Mouse (Mus musculus) heart, embryonic 13.5 days (tissue): ENCODE measurements at regions not wholly inside any gene's neighbourhood (a gene's known extent, or its start where the extent isn't known, plus 50 kb on each side); places are given as distances from the start of the nearest gene placed in this dataset.

Source experiments
- ATAC-seq: fragments of 200-750 bp; cut with Nextera tagmentation; 2 replicates; pipeline ENCODE4 v1.8.0; 2017; ENCODE audit warnings: moderate TSS enrichment; ENCODE audit not compliant: insufficient number of reproducible peaks, low FRiP score, low TSS enrichment; ENCODE audit errors: extremely low read depth
- H3K27ac ChIP-seq: fragments of 300-500 bp; sonication (generic); replicated peaks from 2 replicates; pipeline ENCODE4 v1.5.1; 2015; ENCODE audit warnings: moderate library complexity, mild to moderate bottlenecking, inconsistent platforms
- H3K27me3 ChIP-seq: fragments of 300-500 bp; sonication (generic); replicated peaks from 2 replicates; pipeline ENCODE4 v1.6.1; 2015; ENCODE audit warnings: mild to moderate bottlenecking, inconsistent platforms
- H3K36me3 ChIP-seq: fragments of 300-500 bp; sonication (generic); 2 replicates; pipeline ENCODE4 v1.6.1; 2015; ENCODE audit warnings: mild to moderate bottlenecking, inconsistent platforms
- H3K4me1 ChIP-seq: fragments of 300-500 bp; sonication (generic); 2 replicates; pipeline ENCODE4 v1.6.1; 2015; ENCODE audit warnings: inconsistent platforms
- H3K4me2 ChIP-seq: fragments of 300-500 bp; sonication (generic); 2 replicates; pipeline ENCODE4 v1.6.1; 2015; ENCODE audit warnings: inconsistent platforms, mild to moderate bottlenecking, moderate library complexity
- H3K4me3 ChIP-seq: fragments of 300-500 bp; sonication (generic); 2 replicates; pipeline ENCODE4 v1.5.1; 2015; ENCODE audit warnings: moderate library complexity, mild to moderate bottlenecking, inconsistent platforms
- H3K9ac ChIP-seq: fragments of 300-500 bp; sonication (generic); 2 replicates; pipeline ENCODE4 v1.6.1; 2015; ENCODE audit warnings: inconsistent platforms, mild to moderate bottlenecking, moderate library complexity
- H3K9me3 ChIP-seq: fragments of 300-500 bp; sonication (generic); 2 replicates; pipeline ENCODE4 v1.6.1; 2016; ENCODE audit warnings: inconsistent platforms
- WGBS: fragments of 180-500 bp; shearing (Covaris S2); methylation state at CpG from one replicate; pipeline ENCODE4 v1.1.7; 2015; ENCODE audit warnings: mixed read lengths; 5-methylcytosine and 5-hydroxymethylcytosine counted together

DNA sequence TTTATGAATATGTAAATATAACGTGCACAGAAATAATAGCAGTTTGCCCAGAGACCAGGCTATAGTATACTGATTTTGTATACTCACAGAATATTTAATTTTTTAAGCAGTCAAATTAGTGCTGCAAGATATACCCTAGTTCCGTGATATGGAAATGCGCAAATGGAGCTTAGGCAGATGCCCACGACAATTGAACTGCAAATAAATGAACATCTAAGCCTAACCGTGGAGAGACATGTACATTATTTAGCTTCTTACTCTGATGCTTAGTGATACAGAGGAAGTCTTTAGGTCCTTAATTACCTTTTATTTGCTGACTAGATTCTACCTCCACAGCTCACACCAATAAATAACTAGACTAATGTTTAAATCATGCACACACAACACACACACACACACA is 221.9 kb downstream of the Usp25 start:
- no peaks in the 10 kb centered on the region for H3K27me3 ChIP-seq
- H3K4me3 ChIP-seq: no peak overlapping the region
- no peaks in the 10 kb centered on the region for H3K9me3 ChIP-seq
- WGBS: 86% methylated on average over 5 of the region's 5 CpGs
- no peaks in the 10 kb centered on the region for H3K36me3 ChIP-seq
- peaks cover 13% of the 10 kb centered on the region for H3K4me1 ChIP-seq
- no peak overlapping the region for H3K9ac ChIP-seq
- no peak overlapping the region for H3K4me2 ChIP-seq
- ATAC-seq: no peak
- no peak overlapping the region for H3K27ac ChIP-seq
